Mouse (Mus musculus) spleen, adult 2 months (tissue): ENCODE data around the gene Rcc2. TPM values are rescaled to one million over a fixed set of nuclear protein-coding genes. Genes with fewer than 3 reads are reported as not detected.
A peak's percentile ranks its signal among the peaks of the same experiment; 100 is the strongest.

Experiments used
- DNase-seq, 2 experiments: peaks; one replicate each; pipeline versions ENCODE4 v3.0.0 to v3.0.0-alpha.2; 2012 to 2021; ENCODE audit warnings: low spot score in 2 of 2, low read depth in 1 of 2
- H3K27ac ChIP-seq: fragments of 200-500 bp; 2 replicates; pipeline ENCODE4 v1.5.1; 2012; ENCODE audit warnings: low read length, inconsistent platforms; ENCODE audit not compliant: insufficient read depth
- H3K27me3 ChIP-seq: fragments of 200-500 bp; 2 replicates; pipeline ENCODE4 v1.6.1; 2012; ENCODE audit warnings: mild to moderate bottlenecking, moderate library complexity, low read length, inconsistent platforms; ENCODE audit not compliant: control insufficient read depth, insufficient read depth
- H3K36me3 ChIP-seq: fragments of 200-500 bp; 2 replicates; pipeline ENCODE4 v1.6.1; 2012; ENCODE audit warnings: mild to moderate bottlenecking, low read length, inconsistent platforms; ENCODE audit not compliant: control insufficient read depth, insufficient read depth
- H3K4me1 ChIP-seq: fragments of 200-500 bp; 2 replicates; pipeline ENCODE4 v1.6.1; 2011; ENCODE audit warnings: inconsistent platforms; ENCODE audit not compliant: control insufficient read depth, insufficient read depth, insufficient read length
- H3K4me3 ChIP-seq: fragments of 200-500 bp; 2 replicates; pipeline ENCODE4 v1.5.1; 2011; ENCODE audit warnings: mild to moderate bottlenecking, inconsistent platforms; ENCODE audit not compliant: insufficient read depth, insufficient read length; ENCODE audit errors: extremely low read depth
- CTCF ChIP-seq: fragments of 200-500 bp; IDR thresholded peaks from 2 replicates; pipeline ENCODE4 v1.5.1; 2011; ENCODE audit warnings: mild to moderate bottlenecking, inconsistent platforms; ENCODE audit not compliant: insufficient read depth, insufficient read length, insufficient replicate concordance; ENCODE audit errors: extremely low read depth
- POLR2A ChIP-seq: fragments of 200-500 bp; IDR thresholded peaks from 2 replicates; pipeline ENCODE4 v1.6.1; 2011; ENCODE audit warnings: low read depth, low read length, inconsistent platforms
- WGBS: fragments of 180-500 bp; shearing (Covaris S2); methylation state at CpG from one replicate; pipeline ENCODE4 v1.1.7; 2018; 5-methylcytosine and 5-hydroxymethylcytosine counted together
- polyA plus RNA-seq: library from polyadenylated mRNA; depleted of rRNA; stranded (reverse); fragments of >200 nt; gene quantifications from 2 replicates; pipeline ENCODE4 v1.2.3, GENCODE M21; 2012

Rcc2 gene
- polyA plus RNA-seq, 1 experiment = 86.9 TPM

- Histone ChIP-seq H3K27me3 (no peaks in the 10 kb centered on the region), H3K4me1 (no peaks in the 10 kb centered on the region)
- WGBS = 78% methylated on average over 7 of the region's 7 CpGs
Observed at GRCm38 (mm10) chr4:140732871-140733270, 32.5 kb downstream of the Rcc2 start.

DNA sequence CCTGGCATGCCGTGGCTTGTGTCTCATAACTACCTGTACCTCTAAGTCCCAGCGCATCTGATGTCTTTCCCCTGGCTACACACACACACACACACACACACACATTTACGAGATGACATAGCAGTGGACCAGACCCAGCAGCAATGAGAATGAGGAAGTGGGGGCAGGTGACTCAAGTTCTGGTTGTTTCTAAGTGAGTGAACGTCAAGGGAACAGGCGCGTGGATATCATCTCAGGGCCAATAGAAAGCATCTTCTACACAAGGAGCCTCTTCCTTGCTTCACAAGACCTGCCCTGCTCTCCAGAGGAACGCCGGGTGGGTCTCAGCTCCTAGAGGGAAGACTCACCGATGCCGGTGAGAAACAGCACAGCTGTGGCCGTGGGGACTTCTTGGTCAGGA, 40.3 kb downstream of the Rcc2 start:
- no peak overlapping the region for H3K27ac ChIP-seq
- DNase-seq = peak in 1 of 2 experiments; percentile 56
- H3K36me3 ChIP-seq = no peaks in the 10 kb centered on the region
- H3K27me3 ChIP-seq = no peaks in the 10 kb centered on the region
- peaks cover 9% of the 10 kb centered on the region; the same call in 1 of the 2 replicates for H3K4me1 ChIP-seq
- no peak overlapping the region for H3K4me3 ChIP-seq
- TF ChIP-seq CTCF (no peak), POLR2A (no peak)
- 31% methylated on average over 11 of the region's 11 CpGs for WGBS

More at GRCm38 (mm10) chr4:140732871-140733270, 32.5 kb downstream of the Rcc2 start:
- Histone ChIP-seq H3K27ac (no peak overlapping the region), H3K4me3 (no peak overlapping the region), H3K36me3 (no peaks in the 10 kb centered on the region)
- DNase-seq = no peak
- no peak for TF ChIP-seq CTCF
- no peak for TF ChIP-seq POLR2A

DNA sequence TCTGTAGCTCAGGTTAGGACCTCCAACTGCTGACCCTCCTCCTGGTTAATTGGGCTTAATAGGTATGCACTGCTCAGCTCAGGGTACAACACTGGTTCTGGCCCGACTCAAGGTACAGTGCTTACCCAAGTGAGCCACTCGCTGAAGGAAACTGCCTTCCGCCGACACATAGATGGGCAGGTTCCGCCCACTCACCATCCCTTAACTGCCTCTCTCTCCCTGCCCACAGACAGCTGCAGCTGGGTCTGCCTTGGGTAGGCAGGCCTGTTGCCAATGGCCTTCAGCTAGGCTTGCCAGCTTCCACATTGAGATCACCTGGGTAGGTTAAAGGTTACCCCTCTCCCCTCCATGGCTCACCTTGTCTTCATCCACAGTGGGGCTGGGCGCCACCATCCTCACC, 41.1 kb downstream of the Rcc2 start:
- WGBS = 22% methylated on average over 6 of the region's 6 CpGs
- DNase-seq = peak in 1 of 2 experiments; percentile 11
- TF ChIP-seq POLR2A (no peak), CTCF (no peak)
- no peak overlapping the region for H3K27ac ChIP-seq
- H3K36me3 ChIP-seq = no peaks in the 10 kb centered on the region
- H3K4me3 ChIP-seq = no peak overlapping the region
- H3K27me3 ChIP-seq = no peaks in the 10 kb centered on the region
- H3K4me1 ChIP-seq = peaks cover 9% of the 10 kb centered on the region; the same call in 1 of the 2 replicates

DNA sequence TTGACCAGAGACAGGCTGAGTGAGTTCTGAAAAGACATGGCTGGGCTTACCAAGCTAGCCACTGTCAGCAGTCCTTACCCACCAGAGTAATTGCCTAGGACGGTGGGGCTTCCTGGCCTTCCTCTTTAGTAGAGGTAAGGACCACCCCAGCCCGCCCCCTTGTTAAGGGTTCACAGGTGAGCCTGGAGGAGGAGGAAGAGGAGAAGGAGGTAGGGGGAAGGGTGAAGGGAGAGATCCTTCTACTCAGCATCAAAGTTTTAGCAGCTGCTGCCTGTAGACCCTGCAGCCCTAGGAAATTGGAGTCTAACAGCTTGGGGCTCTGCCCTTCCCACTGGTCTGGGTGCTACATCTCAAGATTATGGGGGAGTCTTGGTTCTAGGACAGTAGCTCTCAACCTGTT, 42.2 kb downstream of the Rcc2 start, which contains the start of gene Padi6:
Gene Padi6, minus strand, starts transcription at position 101 of the 400 bp plus-strand sequence.
- no peak within 1 kb of the TSS for H3K4me3 ChIP-seq
- peaks cover 9% of the 10 kb centered on the region; the same call in 1 of the 2 replicates for H3K4me1 ChIP-seq
- 86% methylated on average over 2 of the region's 2 CpGs for WGBS
- H3K36me3 ChIP-seq = no peaks in the 10 kb centered on the region
- no peak within 1 kb of the TSS for H3K27ac ChIP-seq
- no peak for DNase-seq
- TF ChIP-seq CTCF = no peak
- no peak for TF ChIP-seq POLR2A
- H3K27me3 ChIP-seq = no peaks in the 10 kb centered on the region

DNA sequence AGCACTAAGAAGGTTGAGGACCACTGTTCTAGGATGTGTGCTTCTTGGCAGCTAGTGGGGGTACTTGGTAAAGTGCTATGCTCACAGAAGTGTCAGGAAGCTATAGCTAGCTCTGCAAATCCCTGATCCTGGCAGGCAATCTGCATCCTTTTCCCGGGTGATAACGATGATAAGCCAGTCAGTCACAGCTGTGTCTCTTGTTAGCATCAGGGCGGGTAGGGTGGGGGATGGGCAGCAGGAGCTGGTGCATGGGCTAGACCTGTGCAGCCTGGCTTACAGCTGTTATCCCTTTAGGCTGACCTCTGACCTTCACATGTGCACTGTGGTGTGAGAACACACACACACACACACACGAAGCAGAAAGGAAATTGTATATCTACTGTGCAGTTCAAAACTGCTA, 42.7 kb downstream of the Rcc2 start:
- no peak for DNase-seq
- no peaks in the 10 kb centered on the region for H3K27me3 ChIP-seq
- no peak overlapping the region for H3K27ac ChIP-seq
- 63% methylated on average over 4 of the region's 4 CpGs for WGBS
- H3K4me3 ChIP-seq = no peak overlapping the region
- peaks cover 9% of the 10 kb centered on the region; the same call in 1 of the 2 replicates for H3K4me1 ChIP-seq
- TF ChIP-seq CTCF (no peak), POLR2A (no peak)
- H3K36me3 ChIP-seq = no peaks in the 10 kb centered on the region

- H3K4me3 ChIP-seq = no peak overlapping the region
- H3K27me3 ChIP-seq = no peaks in the 10 kb centered on the region
- TF ChIP-seq CTCF (peak; percentile 70; the same call in 1 of the 2 replicates), POLR2A (no peak)
- no peak overlapping the region for H3K27ac ChIP-seq
- 25% methylated on average over 3 of the region's 3 CpGs for whole genome bisulfite sequencing
- H3K4me1 ChIP-seq = peaks cover 9% of the 10 kb centered on the region; the same call in 1 of the 2 replicates
- no peaks in the 10 kb centered on the region for H3K36me3 ChIP-seq
- peak; percentile 26 to 49 for DNase-seq
Observed at GRCm38 (mm10) chr4:140744654-140745053, 44.3 kb downstream of the Rcc2 start.

GRCm38 (mm10) chr4:140747978-140748377, 47.6 kb downstream of the Rcc2 start:
- H3K36me3 ChIP-seq = no peaks in the 10 kb centered on the region
- H3K4me1 ChIP-seq = peaks cover 3% of the 10 kb centered on the region; the same call in 1 of the 2 replicates
- no peak for DNase-seq
- TF ChIP-seq POLR2A (no peak), CTCF (no peak)
- no peak overlapping the region for H3K4me3 ChIP-seq
- no peaks in the 10 kb centered on the region for H3K27me3 ChIP-seq
- no peak overlapping the region for H3K27ac ChIP-seq
- 88% methylated on average over 12 of the region's 12 CpGs for WGBS
